Mouse (Mus musculus) liver, adult 2 months (tissue): ENCODE data around the gene Togaram1. TPM values are rescaled to one million over a fixed set of nuclear protein-coding genes. Genes with fewer than 3 reads are reported as not detected.

ENCODE experiments used
- DNase-seq: peaks from one replicate; pipeline ENCODE4 v3.0.0-alpha.2; 2011; ENCODE audit warnings: low read depth, low spot score; ENCODE audit errors: extremely low read depth
- H3K27ac ChIP-seq: fragments of 200-500 bp; replicated peaks from 2 replicates; pipeline ENCODE4 v1.5.1; 2012; ENCODE audit warnings: low read depth, mild to moderate bottlenecking, control low read depth, inconsistent platforms, low read length; ENCODE audit not compliant: insufficient read depth
- H3K27me3 ChIP-seq: fragments of 200-500 bp; 2 replicates; pipeline ENCODE4 v1.6.1; 2012; ENCODE audit warnings: mild to moderate bottlenecking, moderate library complexity, low read length, inconsistent platforms; ENCODE audit not compliant: control insufficient read depth, insufficient read depth
- H3K36me3 ChIP-seq: fragments of 200-500 bp; 2 replicates; pipeline ENCODE4 v1.6.1; 2012; ENCODE audit warnings: low read length, inconsistent platforms; ENCODE audit not compliant: control insufficient read depth, insufficient read depth
- H3K4me1 ChIP-seq: fragments of 200-500 bp; 2 replicates; pipeline ENCODE4 v1.6.1; 2011; ENCODE audit warnings: low read length; ENCODE audit not compliant: control insufficient read depth, insufficient read depth
- H3K4me3 ChIP-seq: fragments of 200-500 bp; 2 replicates; pipeline ENCODE4 v1.5.1; 2011; ENCODE audit warnings: low read depth, mild to moderate bottlenecking, control low read depth, low read length, moderate library complexity; ENCODE audit not compliant: insufficient read depth
- H3K79me2 ChIP-seq: fragments of 200-500 bp; 2 replicates; pipeline ENCODE4 v1.6.1; 2012; ENCODE audit warnings: inconsistent platforms, mild to moderate bottlenecking, low read length, moderate library complexity; ENCODE audit not compliant: control insufficient read depth, insufficient read depth
- H3K9ac ChIP-seq: fragments of 200-500 bp; 2 replicates; pipeline ENCODE4 v1.6.1; 2012; ENCODE audit warnings: low read depth, mild to moderate bottlenecking, control low read depth, inconsistent platforms, low read length
- CTCF ChIP-seq: fragments of 200-500 bp; IDR thresholded peaks from 2 replicates; pipeline ENCODE4 v1.5.1; 2011; ENCODE audit warnings: low read depth, low read length, control low read depth
- POLR2A ChIP-seq: fragments of 200-500 bp; IDR thresholded peaks from 2 replicates; pipeline ENCODE4 v1.6.1; 2011; ENCODE audit warnings: low read length, control low read depth; ENCODE audit not compliant: insufficient read depth; ENCODE audit errors: extremely low read depth
- WGBS: fragments of 180-500 bp; shearing (Covaris S2); methylation state at CpG from one replicate; pipeline ENCODE4 v1.1.7; 2018; 5-methylcytosine and 5-hydroxymethylcytosine counted together
- polyA plus RNA-seq: library from polyadenylated mRNA; depleted of rRNA; stranded (reverse); fragments of >200 nt; gene quantifications from 2 replicates; pipeline ENCODE4 v1.2.3, GENCODE M21; 2012; rRNA removed
- total RNA-seq: library from RNA; depleted of rRNA; stranded (reverse); fragments of >200 nt; gene quantifications from 2 replicates; pipeline ENCODE4 v1.2.3, GENCODE M21; 2014; rRNA removed

The Togaram1 gene
- 14.4 and 14.6 TPM in 2 replicates for total RNA-seq
- 2.0 and 2.2 TPM in 2 replicates for polyA plus RNA-seq

DNA sequence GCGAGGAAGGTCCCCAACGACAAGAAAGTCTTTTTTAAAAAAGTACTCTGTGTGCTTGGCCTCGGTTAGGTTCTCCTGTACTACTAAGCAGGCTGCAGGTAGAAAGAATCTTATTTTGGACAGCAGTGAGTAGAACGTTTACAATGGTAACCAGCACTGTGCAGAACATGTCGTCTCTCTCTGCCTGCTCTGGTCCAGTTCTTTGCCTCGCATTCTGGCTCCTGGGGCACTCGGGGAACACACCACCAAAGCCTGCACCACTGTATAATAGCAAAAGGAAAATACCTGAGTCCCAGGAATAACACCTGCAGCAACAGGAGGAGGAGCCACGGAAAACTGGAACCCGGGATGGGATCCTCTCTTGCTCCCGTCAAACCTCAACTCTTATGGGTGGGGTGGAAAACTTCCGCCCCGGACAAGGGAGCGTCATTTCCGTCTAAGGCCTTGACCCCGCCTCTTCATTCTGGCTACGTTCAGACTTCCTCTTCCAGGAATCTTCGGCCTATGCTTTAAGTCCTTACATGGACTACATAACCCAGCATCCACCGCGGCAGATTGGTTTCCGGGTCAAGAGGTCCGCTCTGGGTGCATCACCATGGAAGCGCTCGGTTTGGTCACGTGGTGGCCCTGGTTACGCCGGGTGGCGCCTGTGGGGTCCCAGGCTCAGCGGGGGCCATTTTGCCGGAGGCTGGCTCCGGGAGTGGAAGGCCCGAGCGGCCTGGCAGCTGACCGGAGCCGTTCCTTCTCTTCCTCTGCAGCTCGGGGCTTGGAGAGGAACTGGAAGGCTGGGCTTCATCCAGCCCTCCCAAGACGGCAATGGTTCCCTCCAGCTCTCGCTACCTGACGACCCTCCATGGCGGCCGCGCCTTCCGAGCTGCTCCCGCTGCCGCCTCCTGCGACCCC is at the start of gene Togaram1, which contains the start of gene Klhl28:
Gene Togaram1 (plus strand): TSS at position 681 of the 903 bp plus-strand sequence.
Gene Klhl28 (minus strand): TSS at position 411 of the 903 bp plus-strand sequence.
- peak; percentile 99 for DNase-seq
- TF ChIP-seq CTCF = no peak
- peak; percentile 81 for TF ChIP-seq POLR2A
- Histone ChIP-seq H3K79me2 (no peaks in the 10 kb centered on the region; the same call in 1 of the 2 replicates), H3K4me1 (peaks cover 8% of the 10 kb centered on the region), H3K4me3 (peak within 1 kb of the TSS; percentile 81), H3K27ac (peak within 1 kb of the TSS; percentile 37), H3K9ac (peak within 1 kb of the TSS; percentile 84), H3K27me3 (no peaks in the 10 kb centered on the region), H3K36me3 (no peaks in the 10 kb centered on the region)
- 0% methylated on average over 45 of the region's 45 CpGs for WGBS

DNA sequence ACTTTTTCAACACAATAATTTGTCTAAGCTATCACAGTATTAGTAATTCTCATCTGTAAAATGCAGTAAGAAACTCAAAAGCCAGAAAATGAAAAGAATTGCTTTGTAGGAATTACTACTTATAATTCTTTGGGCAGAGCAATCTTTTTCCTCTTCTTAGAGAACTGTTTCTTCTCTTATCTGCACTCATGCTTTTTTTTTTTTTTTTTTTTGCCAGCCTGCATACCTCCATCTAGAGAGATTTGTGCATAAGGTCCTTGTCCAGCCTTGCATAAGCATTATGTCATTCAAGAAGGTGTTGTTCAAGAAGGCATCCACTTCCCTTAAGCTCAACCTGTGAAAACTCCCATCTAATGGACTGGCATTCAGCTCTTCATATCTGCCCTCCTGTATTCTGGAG is 48.9 kb upstream of the Togaram1 start:
- H3K79me2 ChIP-seq = no peaks in the 10 kb centered on the region
- no peaks in the 10 kb centered on the region for H3K27me3 ChIP-seq
- H3K27ac ChIP-seq = no peak overlapping the region
- no peaks in the 10 kb centered on the region for H3K36me3 ChIP-seq
- no peak overlapping the region for H3K9ac ChIP-seq
- no peak overlapping the region for H3K4me3 ChIP-seq
- TF ChIP-seq POLR2A (no peak), CTCF (no peak)
- DNase-seq = no peak
- no peaks in the 10 kb centered on the region for H3K4me1 ChIP-seq

DNA sequence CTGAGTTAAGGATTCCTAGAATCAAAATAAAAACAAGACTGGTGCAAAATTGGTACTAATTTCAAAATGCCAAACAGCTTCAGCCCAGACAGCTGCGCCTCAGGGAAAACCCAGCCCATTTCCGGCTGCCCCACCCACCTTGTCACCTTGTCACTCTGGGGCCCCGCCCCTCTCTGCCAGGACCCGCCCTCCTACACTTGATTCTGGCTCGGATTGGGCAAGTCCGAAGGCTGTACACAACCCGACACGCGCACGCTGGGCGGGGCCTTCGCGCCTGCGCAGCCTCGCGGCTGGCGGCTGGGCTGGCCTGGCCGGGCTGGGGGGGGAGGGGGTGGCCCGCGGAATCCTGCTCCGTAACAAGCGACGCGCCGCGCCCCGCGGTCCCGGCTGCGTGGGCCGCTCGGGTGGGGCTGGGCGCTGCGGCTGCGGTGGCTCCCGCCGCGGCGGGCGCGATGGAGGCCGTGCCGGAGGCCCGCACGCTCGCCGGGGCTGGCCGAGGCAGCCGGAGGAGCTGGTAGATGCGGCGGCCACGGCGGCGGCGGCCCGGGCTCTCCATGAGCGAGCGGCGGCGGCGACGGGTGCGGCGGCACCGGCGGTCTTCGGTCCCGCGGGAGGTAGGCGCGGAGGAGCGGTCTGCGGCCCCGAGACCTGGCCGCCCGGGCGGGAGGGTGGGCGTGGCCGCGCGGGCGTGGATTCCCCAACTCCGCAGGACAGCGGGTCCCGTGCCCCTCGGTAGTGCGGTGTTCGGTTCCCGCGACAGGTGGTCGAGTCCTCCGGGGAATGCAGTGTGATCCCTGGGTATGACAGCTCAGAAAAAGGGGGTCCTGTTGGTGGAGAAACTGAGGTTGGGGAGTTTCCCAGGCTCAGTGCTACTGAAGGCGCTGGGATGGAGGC is 47.8 kb upstream of the Togaram1 start, which contains the start of gene Gm527:
Gene Gm527 (plus strand): TSS at position 329 of the 894 bp plus-strand sequence.
- no peak within 1 kb of the TSS for H3K27ac ChIP-seq
- under 1% methylated on average over 80 of the region's 93 CpGs for WGBS
- H3K4me3 ChIP-seq = peak within 1 kb of the TSS; percentile 62
- peak; percentile 88 for DNase-seq
- peak within 1 kb of the TSS; percentile 80 for H3K9ac ChIP-seq
- no peak for TF ChIP-seq CTCF
- TF ChIP-seq POLR2A = no peak
- no peaks in the 10 kb centered on the region for H3K79me2 ChIP-seq
- no peaks in the 10 kb centered on the region for H3K36me3 ChIP-seq
- H3K4me1 ChIP-seq = no peaks in the 10 kb centered on the region
- no peaks in the 10 kb centered on the region for H3K27me3 ChIP-seq

DNA sequence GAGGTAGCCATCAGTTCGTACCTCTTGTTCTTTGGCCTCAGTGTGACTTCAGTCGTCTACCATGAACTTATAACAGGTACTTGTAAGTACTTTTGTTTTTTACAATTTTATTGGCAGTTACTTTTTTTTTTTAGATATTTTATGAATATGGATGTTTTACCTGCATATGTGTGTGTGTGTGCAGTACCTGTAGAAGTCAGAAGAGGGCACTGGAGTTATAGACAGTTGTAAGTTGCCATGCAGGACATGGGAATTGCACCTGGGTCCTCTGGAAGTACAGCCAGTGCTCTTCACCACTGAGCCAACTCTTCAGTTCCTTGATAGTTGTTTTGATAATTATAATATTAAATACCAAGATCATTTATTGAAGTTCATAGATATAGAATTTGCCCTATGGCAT is 28.1 kb upstream of the Togaram1 start:
- Histone ChIP-seq H3K36me3 (peaks cover 3% of the 10 kb centered on the region; the same call in 1 of the 2 replicates), H3K27me3 (no peaks in the 10 kb centered on the region; the same call in 1 of the 2 replicates), H3K79me2 (no peaks in the 10 kb centered on the region), H3K9ac (no peak overlapping the region), H3K4me1 (no peaks in the 10 kb centered on the region), H3K4me3 (no peak overlapping the region), H3K27ac (no peak overlapping the region)
- TF ChIP-seq POLR2A = no peak
- TF ChIP-seq CTCF = peak; percentile 25
- DNase-seq = peak; percentile 36
- WGBS = 83% methylated on average over 2 of the region's 2 CpGs

DNA sequence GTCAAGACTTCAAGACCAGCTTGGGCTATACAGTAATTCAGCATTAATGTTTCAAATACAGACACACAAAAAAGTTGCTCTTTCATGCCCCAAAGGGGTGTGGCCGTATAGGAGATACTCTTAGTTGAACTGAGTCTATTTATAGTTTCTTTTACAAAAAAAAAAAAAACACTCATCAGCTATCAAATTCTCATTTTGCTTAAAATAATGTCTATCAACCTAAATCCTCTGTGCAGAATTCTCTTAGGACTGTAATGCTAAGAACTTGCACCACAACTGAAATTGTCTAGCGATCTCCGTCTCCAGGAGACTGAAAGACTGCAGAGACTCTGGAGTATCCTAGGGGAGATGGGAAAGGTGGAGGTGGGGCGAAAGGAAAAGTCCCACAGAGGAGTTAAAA is 1.0 kb upstream of the Togaram1 start:
- DNase-seq = no peak
- Histone ChIP-seq H3K27me3 (no peaks in the 10 kb centered on the region), H3K27ac (no peak overlapping the region), H3K4me1 (peaks cover 8% of the 10 kb centered on the region), H3K9ac (no peak overlapping the region), H3K4me3 (peak overlapping the region; percentile 65), H3K79me2 (no peaks in the 10 kb centered on the region; the same call in 1 of the 2 replicates), H3K36me3 (no peaks in the 10 kb centered on the region)
- no peak for TF ChIP-seq POLR2A
- TF ChIP-seq CTCF = no peak
- 8% methylated on average over 4 of the region's 4 CpGs for WGBS
